Comparison of ENCODE assay signal across 15 mouse cellular contexts in the genomic region with DNA sequence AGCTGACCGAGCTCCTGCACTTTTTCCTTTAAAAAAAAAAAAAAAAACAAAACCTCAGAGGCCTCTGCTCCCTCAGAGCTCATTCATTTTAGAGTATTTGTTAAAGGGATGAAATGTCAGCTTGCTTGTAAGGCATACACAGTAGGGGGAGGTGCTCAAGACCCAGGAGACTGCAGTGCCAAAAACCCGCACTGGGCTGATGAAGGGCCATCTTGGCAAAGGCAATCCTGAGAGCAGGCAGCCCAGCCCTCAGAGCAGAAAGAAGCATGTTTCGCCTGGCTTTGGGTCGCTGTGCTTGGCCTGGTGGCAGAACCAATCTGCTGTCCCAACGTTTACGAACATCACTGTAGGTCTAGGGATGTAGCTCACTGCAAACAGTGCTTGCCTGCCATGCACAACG. TPM values are rescaled to one million over a fixed set of nuclear protein-coding genes. Genes with fewer than 3 reads are reported as not detected.
DNase-seq lines count a peak whose midpoint lies in the region; ATAC-seq and TF ChIP-seq lines count a peak whose summit lies in the region.
"Had no signal": no experiment of that assay in that cellular context is flagged by ENCODE, and none has a peak within 500 bp of the region (broad histone marks: within the 10 kb centered on the region; RNA-seq: fewer than 3 reads in every experiment).

No protein-coding gene starts in this region.

- TF ChIP-seq CTCF in forebrain, postnatal 0 days (IDR thresholded peaks at IDR 0.05; ENCODE audit: low read depth) = no peak
- no peak for TF ChIP-seq CTCF in lung, embryonic 14.5 days (IDR thresholded peaks at IDR 0.05; ENCODE audit: low read depth)
- TF ChIP-seq CTCF in cortical plate, adult 2 months (IDR thresholded peaks at IDR 0.05; ENCODE audit: extremely low read depth, insufficient read depth, low read length) = no peak

- peaks cover 18% of the 10 kb centered on the region for H3K36me3 ChIP-seq in forebrain, postnatal 0 days (ENCODE audit: insufficient read depth)
- H3K36me3 ChIP-seq in forebrain, embryonic 11.5 days (ENCODE audit: control insufficient read depth, insufficient read depth, low read length) = no peaks in the 10 kb centered on the region
- H3K36me3 ChIP-seq in lung, embryonic 14.5 days (ENCODE audit: insufficient read depth) = no peaks in the 10 kb centered on the region
- H3K36me3 ChIP-seq in neural tube, embryonic 15.5 days = peaks cover 21% of the 10 kb centered on the region; the same call in 1 of the 2 replicates
- H3K36me3 ChIP-seq: heart, embryonic 15.5 days had no signal

- H3K4me1 ChIP-seq in forebrain, postnatal 0 days (ENCODE audit: insufficient read depth) = peaks cover 7% of the 10 kb centered on the region; the same call in 1 of the 2 replicates
- no peaks in the 10 kb centered on the region for H3K4me1 ChIP-seq in forebrain, embryonic 11.5 days (replicated peaks; ENCODE audit: control insufficient read depth, insufficient read depth, low read length)
- H3K4me1 ChIP-seq in lung, embryonic 14.5 days (ENCODE audit: insufficient read depth) = peaks cover 12% of the 10 kb centered on the region
- peaks cover 18% of the 10 kb centered on the region for H3K4me1 ChIP-seq in cortical plate, adult 2 months (ENCODE audit: control insufficient read depth, insufficient read depth, low read length)
- peaks cover 28% of the 10 kb centered on the region for H3K4me1 ChIP-seq in neural tube, embryonic 15.5 days

- H3K4me2 ChIP-seq in forebrain, postnatal 0 days (ENCODE audit: low read depth) = no peak overlapping the region
- no peak overlapping the region for H3K4me2 ChIP-seq in forebrain, embryonic 11.5 days (ENCODE audit: low read depth, low read length, severe bottlenecking)
- H3K4me2 ChIP-seq in lung, embryonic 14.5 days = no peak overlapping the region
- no peak overlapping the region for H3K4me2 ChIP-seq in neural tube, embryonic 15.5 days
- H3K4me2 ChIP-seq: heart, embryonic 15.5 days had no signal

- H3K9me3 ChIP-seq in forebrain, postnatal 0 days (ENCODE audit: low read length) = no peaks in the 10 kb centered on the region
- no peaks in the 10 kb centered on the region for H3K9me3 ChIP-seq in forebrain, embryonic 11.5 days (ENCODE audit: control insufficient read depth, low read length)
- H3K9me3 ChIP-seq in lung, embryonic 14.5 days (ENCODE audit: low read depth, low read length) = no peaks in the 10 kb centered on the region; the same call in 1 of the 2 replicates
- no peaks in the 10 kb centered on the region for H3K9me3 ChIP-seq in neural tube, embryonic 15.5 days (replicated peaks)
- H3K9me3 ChIP-seq: heart, embryonic 15.5 days had no signal

- ATAC-seq in forebrain, postnatal 0 days = peak; percentile 38
- ATAC-seq in forebrain, embryonic 11.5 days (replicated peaks; ENCODE audit: low FRiP score) = no peak
- no peak for ATAC-seq in lung, embryonic 14.5 days (ENCODE audit: insufficient read depth)
- no peak for ATAC-seq in neural tube, embryonic 15.5 days (ENCODE audit: low FRiP score)
- ATAC-seq: CD4-positive, CD25-positive, alpha-beta regulatory T cell, adult 4 months; liver, postnatal 0 days had no signal

- no peak overlapping the region for H3K9ac ChIP-seq in forebrain, postnatal 0 days
- H3K9ac ChIP-seq in forebrain, embryonic 11.5 days (ENCODE audit: low read length) = no peak overlapping the region
- no peak overlapping the region for H3K9ac ChIP-seq in lung, embryonic 14.5 days
- H3K9ac ChIP-seq in neural tube, embryonic 15.5 days (replicated peaks) = no peak overlapping the region
- H3K9ac ChIP-seq: heart, embryonic 15.5 days; liver, postnatal 0 days had no signal

- peak; percentile 27 for DNase-seq in forebrain, postnatal 0 days
- no peak for DNase-seq in forebrain, embryonic 11.5 days (ENCODE audit: low spot score)
- DNase-seq in lung, embryonic 14.5 days = peak; percentile 28
- DNase-seq in lung, postnatal 10 days = no peak
- no peak for DNase-seq in heart, adult 11 months
- no peak for DNase-seq in urinary bladder, postnatal 14 days (ENCODE audit: low spot score)
- DNase-seq: kidney, postnatal 14 days; liver, postnatal 0 days; thymus, postnatal 4 days had no signal

- H3K27me3 ChIP-seq in forebrain, postnatal 0 days (ENCODE audit: insufficient read depth, low read length) = no peaks in the 10 kb centered on the region
- H3K27me3 ChIP-seq in forebrain, embryonic 11.5 days (ENCODE audit: control insufficient read depth, insufficient read depth, low read length) = no peaks in the 10 kb centered on the region
- no peaks in the 10 kb centered on the region for H3K27me3 ChIP-seq in lung, embryonic 14.5 days (ENCODE audit: insufficient read depth, low read length)
- H3K27me3 ChIP-seq in neural tube, embryonic 15.5 days (replicated peaks) = no peaks in the 10 kb centered on the region
- H3K27me3 ChIP-seq: heart, embryonic 15.5 days had no signal

- TF ChIP-seq POLR2A in cortical plate, adult 2 months (IDR thresholded peaks at IDR 0.05; ENCODE audit: extremely low read depth, insufficient read depth, low read length) = no peak

- 55% methylated on average over 7 of the region's 7 CpGs for WGBS in forebrain, postnatal 0 days
- WGBS in forebrain, embryonic 11.5 days = 85% methylated on average over 7 of the region's 7 CpGs
- 58% methylated on average over 7 of the region's 7 CpGs for WGBS in lung, embryonic 14.5 days
- WGBS in neural tube, embryonic 15.5 days = 76% methylated on average over 7 of the region's 7 CpGs

- no peak overlapping the region for H3K4me3 ChIP-seq in forebrain, postnatal 0 days (ENCODE audit: low read depth, low read length)
- H3K4me3 ChIP-seq in forebrain, embryonic 11.5 days (ENCODE audit: low read depth, low read length) = no peak overlapping the region
- H3K4me3 ChIP-seq in lung, embryonic 14.5 days (ENCODE audit: low read depth, low read length) = no peak overlapping the region
- no peak overlapping the region for H3K4me3 ChIP-seq in cortical plate, adult 2 months (ENCODE audit: insufficient read depth, low read length)
- H3K4me3 ChIP-seq in neural tube, embryonic 15.5 days (replicated peaks) = no peak overlapping the region
- H3K4me3 ChIP-seq: heart, embryonic 15.5 days; megakaryocyte, embryonic 14.5 days had no signal

- H3K27ac ChIP-seq in forebrain, postnatal 0 days (ENCODE audit: low read depth, low read length) = no peak overlapping the region
- H3K27ac ChIP-seq in forebrain, embryonic 11.5 days (ENCODE audit: low read depth, low read length) = no peak overlapping the region
- H3K27ac ChIP-seq in lung, embryonic 14.5 days (ENCODE audit: low read depth) = peak overlapping the region; percentile 19; the same call in 1 of the 2 replicates
- H3K27ac ChIP-seq in cortical plate, adult 2 months (ENCODE audit: insufficient read depth, low read length) = peak overlapping the region; percentile 66
- 0 out of 2 replicates have a peak overlapping the region, but pooled peaks have one; percentile 30 for H3K27ac ChIP-seq in neural tube, embryonic 15.5 days (replicated peaks)
- H3K27ac ChIP-seq: heart, embryonic 15.5 days had no signal

RNA-seq across cellular contexts. Expression of a gene that starts 44.6 kb away (rescaled TPM):
- 35.2 and 46.6 TPM in 2 replicates for total RNA-seq in forebrain, postnatal 0 days (2014; rRNA removed)
- polyA plus RNA-seq in forebrain, postnatal 0 days (2015; fragmentation: Nextera tagmentation; extraction: Ambion mirVana) = 10.7 and 15.2 TPM in 2 replicates
- 10.3 and 10.7 TPM in 2 replicates for polyA plus RNA-seq in forebrain, embryonic 11.5 days (2014; fragmentation: Nextera tagmentation; extraction: Ambion mirVana)
- polyA plus RNA-seq in lung, embryonic 14.5 days (2014; fragmentation: Nextera tagmentation; extraction: Ambion mirVana) = 1.5 and 1.8 TPM in 2 replicates
- polyA plus RNA-seq in cortical plate, adult 2 months (2012; rRNA removed) = 62.4 and 65.4 TPM in 2 replicates
- 16.0 and 19.0 TPM in 2 replicates for polyA plus RNA-seq in neural tube, embryonic 15.5 days (2015; fragmentation: Nextera tagmentation; extraction: Ambion mirVana)
- total RNA-seq: granulocyte monocyte progenitor cell, adult 5-6 weeks had no signal
- polyA plus RNA-seq: CD4-positive, CD25-positive, alpha-beta regulatory T cell, adult 4 months had no signal

Comparison
In these comparisons a context has a peak if more than half of its experiments do, and no peak if none do; other contexts are left out.
1. DNase-seq: peak in forebrain, postnatal 0 days (single experiment) and lung, embryonic 14.5 days (single experiment); none in forebrain, embryonic 11.5 days (single experiment), lung, postnatal 10 days (single experiment), heart, adult 11 months (single experiment) and urinary bladder, postnatal 14 days (single experiment).
2. H3K27ac ChIP-seq: peak in lung, embryonic 14.5 days (single experiment), cortical plate, adult 2 months (single experiment) and neural tube, embryonic 15.5 days (single experiment); none in forebrain, postnatal 0 days (single experiment) and forebrain, embryonic 11.5 days (single experiment).